Mouse (Mus musculus) naive thymus-derived CD4-positive, alpha-beta T cell, adult 2 months (primary cell): ENCODE data around the gene Slc39a7.

Experiments
- DNase-seq: peaks from one replicate; pipeline ENCODE4 v3.0.0-alpha.2; 2011; ENCODE audit warnings: low read depth

The Slc39a7 gene

DNA sequence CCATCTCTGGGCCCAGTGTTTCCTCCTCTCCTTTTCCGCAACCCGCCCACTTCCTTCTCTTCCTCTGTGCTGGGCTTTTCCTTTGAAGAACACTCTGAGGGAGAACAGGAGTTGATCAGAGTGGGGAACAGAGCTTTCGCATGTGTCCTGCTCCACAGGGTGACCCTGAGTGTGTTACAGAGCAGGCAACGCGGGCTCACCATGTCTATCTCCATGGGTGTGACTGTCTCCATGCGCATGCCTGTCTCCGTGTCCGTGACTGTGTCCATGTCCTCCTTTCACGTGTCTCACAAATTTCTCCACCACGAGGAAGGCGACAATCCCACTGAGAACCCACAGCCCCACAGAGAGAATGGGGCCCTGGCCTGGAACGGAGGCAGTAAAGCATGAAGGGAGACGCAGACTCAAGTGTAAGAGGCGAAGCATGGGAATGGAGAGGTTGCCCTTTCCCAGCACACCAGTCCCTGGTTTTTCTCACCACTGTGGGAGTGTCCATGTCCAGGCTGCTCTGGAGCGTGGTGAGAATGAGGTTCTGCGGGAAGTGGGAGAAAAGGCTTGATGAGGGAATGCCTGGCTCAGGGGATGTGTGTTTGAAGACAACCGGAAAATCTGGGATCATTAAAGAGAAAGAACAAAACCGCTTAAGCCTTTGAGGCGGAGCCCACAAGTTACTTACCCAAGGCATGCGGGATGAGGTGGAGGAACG is 1.4 kb downstream of the Slc39a7 start:
- DNase-seq, result peak; percentile 26

GRCm38 (mm10) chr17:34029150-34029889 is 2.2 kb downstream of the Slc39a7 start:
- DNase-seq, result peak; percentile 18

GRCm38 (mm10) chr17:34028501-34029149 is 2.9 kb downstream of the Slc39a7 start:
- peak; percentile 19 for DNase-seq

- peak; percentile 94 for DNase-seq
Observed at GRCm38 (mm10) chr17:34027656-34028223, 3.7 kb downstream of the Slc39a7 start, which contains the start of gene H2-Ke6. Gene H2-Ke6, minus strand, starts transcription at chr17:34028060.

DNA sequence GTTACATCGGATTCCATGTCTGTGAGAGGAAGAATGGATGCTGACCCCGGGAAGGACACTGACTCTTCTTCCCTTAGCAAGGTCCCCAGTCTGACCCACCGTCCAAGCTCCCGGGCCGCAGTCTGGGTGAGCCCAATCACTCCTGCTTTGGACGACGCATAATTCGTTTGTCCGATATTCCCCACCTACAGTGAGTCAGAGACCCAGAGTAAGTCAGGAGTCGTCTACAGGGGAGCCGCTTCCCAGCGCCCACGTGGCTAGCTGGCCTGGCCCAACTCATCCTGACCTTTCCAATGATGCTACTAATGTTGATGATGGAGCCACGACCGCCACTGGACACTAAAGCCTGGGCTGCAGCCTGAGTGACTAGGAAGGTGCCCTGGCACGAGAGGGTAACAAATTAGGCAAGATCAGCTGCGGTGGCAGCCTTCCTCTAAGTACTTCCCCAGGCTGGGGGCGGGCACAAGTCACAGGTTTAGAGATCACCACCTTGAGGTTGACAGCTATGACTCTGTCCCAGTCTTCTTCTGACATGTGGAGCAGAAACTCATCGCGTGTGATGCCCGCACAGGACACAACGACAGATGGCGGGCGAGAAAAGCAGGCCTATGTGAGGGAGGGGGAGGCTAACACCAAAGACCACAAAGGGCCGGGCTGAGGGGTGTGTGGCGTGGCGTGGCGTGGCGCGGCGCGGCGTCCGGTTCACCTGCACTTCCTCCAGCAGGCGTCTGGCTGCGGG is 4.4 kb downstream of the Slc39a7 start:
- DNase-seq, result peak; percentile 87

DNA sequence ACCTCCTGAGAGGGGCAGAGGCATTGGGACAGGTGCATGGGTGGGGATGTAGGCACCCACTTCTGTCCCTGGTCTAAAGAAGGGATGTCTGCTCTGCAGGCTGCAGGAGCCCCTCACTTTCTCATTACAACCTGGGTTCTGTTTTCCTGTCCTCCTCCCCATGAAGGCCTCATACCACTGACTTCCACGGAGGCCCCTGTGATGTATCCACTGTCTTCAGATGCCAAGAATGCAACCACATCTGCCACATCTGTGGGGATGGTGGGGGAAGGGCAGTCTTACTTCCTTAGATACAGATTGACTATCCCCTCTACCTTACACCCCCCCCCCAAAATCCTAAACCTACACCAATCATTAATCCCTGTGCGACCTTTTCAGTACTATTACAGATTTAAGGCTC is 5.3 kb downstream of the Slc39a7 start:
- DNase-seq, result peak; percentile 63

GRCm38 (mm10) chr17:34025756-34026151 is 5.7 kb downstream of the Slc39a7 start:
- no peak for DNase-seq

GRCm38 (mm10) chr17:34024861-34025755 is 6.4 kb downstream of the Slc39a7 start:
- DNase-seq, result no peak

DNA sequence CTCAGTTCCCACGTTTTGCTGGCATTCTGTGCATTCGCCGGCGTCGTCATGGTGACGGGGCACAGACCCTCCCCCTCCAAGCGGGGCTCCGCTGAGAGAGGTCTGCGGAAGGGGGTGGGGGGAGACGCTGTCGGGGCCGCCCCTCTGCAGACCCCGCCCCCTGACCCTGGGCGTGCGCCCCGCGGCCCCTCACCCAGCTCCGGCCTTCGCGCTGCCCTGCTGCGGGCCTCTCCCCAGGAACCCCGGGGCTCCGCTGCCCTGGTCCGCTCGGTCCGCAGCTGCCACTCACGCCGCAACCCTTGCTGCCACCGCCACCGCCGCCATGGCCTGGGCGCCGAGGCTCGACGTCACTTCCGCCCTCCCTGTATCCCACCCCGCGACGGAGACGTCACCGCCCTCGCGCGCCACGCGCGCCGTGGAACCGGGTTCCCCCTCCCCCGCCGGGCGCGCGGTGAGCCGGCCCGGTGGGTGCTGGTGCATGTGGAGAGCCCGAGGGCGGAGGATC is 7.1 kb downstream of the Slc39a7 start, which contains the start of gene Ring1:
Gene Ring1, minus strand, starts transcription at position 364 of the 505 bp plus-strand sequence.
- peak; percentile 93 for DNase-seq

DNA sequence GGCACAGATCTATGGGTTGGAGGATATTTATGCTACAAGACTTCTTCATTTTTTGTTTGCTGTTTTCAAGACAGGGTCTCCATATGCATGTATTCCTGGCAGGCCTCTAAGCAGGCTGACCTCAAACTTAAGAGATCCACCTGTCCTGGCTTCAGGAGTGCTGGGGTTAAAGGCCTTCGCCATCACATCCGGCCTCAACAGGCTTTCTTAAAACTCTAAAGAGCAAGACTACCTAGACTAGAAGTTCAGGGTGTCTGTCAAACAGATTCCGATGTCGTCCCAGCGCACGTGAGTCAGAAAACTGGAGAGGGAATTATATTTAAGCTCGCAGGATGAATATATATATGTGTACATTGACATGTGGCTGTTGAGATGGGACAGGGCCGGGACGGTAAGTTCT is 7.8 kb downstream of the Slc39a7 start:
- DNase-seq, result no peak

GRCm38 (mm10) chr17:34022987-34023386 is 8.5 kb downstream of the Slc39a7 start:
- no peak for DNase-seq

GRCm38 (mm10) chr17:34022414-34022783 is 9.1 kb downstream of the Slc39a7 start:
- DNase-seq, result no peak

GRCm38 (mm10) chr17:34021539-34022413 is 9.7 kb downstream of the Slc39a7 start:
- DNase-seq, result no peak

DNA sequence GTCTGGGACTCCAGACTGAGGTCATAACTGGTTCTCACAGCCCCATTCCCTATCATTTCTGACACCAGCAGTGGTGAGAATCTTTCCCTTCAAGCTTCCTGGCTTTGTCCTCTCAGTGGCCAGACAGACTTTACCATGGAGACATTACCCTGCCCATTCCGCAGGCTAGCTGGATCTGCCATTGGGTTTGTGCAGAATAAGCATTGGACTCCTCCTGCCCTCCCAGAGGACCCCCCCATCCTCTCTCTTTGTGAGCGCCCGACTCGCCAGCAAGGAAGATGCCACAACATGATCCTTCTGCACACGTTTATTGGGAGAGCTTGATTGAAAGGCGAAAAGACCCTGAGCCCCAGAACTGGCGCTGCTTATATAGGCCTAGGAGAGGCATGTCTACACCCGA is 18.0 kb downstream of the Slc39a7 start:
- DNase-seq, result no peak

GRCm38 (mm10) chr17:34010156-34010555 is 21.3 kb downstream of the Slc39a7 start:
- DNase-seq, result no peak

GRCm38 (mm10) chr17:34006570-34006969 is 24.9 kb downstream of the Slc39a7 start:
- no peak for DNase-seq

DNA sequence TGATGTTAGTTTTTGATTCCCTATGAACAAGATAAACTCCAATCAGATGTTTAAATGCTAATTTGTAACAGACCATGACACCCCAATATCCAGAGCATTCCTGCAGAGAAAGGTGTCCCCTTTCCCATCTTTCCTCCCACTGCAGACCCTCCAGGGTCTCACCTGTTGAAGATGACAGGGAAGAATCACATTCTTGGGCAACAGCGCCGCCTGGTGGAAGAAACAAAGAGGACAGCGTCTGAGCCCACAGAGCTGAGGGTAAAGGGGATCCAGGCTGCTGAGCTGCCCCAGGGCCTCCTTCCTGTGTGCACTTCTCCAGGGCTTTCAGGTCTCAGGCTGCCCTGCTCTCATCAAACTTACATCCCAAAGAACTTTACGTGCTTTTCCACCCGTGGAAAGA is 28.1 kb downstream of the Slc39a7 start:
- DNase-seq, result peak; percentile 82

- peak; percentile 52 for DNase-seq
Observed at GRCm38 (mm10) chr17:34000796-34001195, 30.7 kb downstream of the Slc39a7 start.

GRCm38 (mm10) chr17:34000150-34000537 is 31.3 kb downstream of the Slc39a7 start, which contains the start of gene H2-K1:
Gene H2-K1, minus strand, starts transcription at chr17:34000347.
- DNase-seq, result peak; percentile 99
